Mouse (Mus musculus): ENCODE measurements at regions not wholly inside any gene's neighbourhood (a gene's known extent, or its start where the extent isn't known, plus 50 kb on each side); places are given as distances from the start of the nearest gene placed in this dataset.

DNA sequence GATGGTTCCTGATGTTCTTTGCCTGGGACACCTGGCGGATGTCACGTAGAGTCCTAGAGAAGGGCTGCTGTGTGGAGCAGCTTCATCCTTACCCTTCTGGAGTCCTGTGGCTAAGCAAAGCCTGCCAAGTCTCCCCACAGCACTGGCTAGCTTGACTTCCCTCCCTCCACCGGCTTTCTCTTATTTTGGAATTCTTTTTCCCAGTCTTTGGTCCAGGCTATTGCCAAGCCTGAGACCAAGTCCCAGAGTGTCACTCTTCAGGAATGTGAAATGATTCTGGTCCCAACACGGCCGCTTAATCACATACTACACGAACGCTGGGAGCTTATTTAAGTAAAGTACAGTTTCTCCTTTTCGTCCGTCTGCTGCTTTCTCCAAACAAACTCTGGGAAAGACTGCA, 146.4 kb downstream of the Fndc1 start:
- DNase-seq = no peak

DNA sequence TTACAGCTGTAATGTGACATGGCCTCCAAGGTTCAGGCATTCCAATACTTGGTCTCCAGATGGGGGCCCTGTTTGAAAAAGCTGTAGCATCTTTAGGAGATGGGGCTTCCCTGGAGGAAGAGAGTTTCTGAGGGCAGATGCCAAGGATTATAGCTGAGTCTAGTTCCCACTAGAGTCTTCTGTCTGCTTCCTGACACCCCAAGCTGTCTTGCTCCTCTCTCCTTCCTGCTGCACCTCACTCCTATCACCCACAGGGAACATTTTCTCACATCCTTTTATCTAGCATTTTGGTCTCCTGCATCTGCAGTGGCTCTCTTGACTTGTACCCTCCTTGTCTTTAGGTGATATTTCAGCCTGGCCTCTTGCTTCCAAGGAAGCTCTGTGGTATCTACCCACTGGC, 147.3 kb downstream of the Fndc1 start:
- no peak for DNase-seq

DNA sequence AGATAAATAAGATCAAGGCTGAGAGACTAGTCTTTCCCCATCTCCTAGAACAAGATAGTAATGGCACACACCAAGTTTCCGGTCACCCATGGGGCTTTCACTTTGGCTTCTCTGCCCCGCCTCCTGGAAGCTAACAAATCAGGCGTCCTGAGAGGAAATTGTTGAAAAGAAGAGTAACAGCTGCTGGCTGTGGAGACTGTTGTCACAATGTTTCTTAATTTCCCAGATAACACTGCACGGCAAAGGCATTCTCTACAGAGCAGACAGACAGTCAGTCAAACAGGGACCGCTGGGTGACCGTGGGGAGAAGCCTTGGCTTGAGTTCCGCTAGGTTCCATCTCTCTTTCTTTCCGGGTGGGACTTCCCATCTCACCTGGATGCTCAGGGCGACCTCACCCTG, 148.2 kb downstream of the Fndc1 start:
- no peak for DNase-seq

DNA sequence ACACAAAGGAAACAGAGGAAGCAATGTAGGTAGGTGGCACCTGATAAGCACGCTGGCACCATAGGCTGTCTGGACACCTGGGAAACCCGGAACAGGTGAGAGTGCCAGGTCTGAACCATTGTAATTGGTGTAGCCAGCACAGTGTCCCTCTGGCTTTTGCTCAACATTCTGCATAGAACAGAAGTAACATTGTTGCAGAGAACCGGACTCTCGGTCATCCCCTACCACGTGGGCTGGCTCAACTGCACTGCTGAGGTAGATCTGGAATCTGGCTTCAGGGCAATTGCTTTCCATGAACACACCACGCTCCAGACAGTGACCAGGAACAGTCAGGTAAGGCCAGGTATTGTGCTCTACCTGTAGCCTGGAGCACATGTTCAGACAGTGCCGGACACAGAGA, 149.3 kb downstream of the Fndc1 start:
- no peak for DNase-seq

DNA sequence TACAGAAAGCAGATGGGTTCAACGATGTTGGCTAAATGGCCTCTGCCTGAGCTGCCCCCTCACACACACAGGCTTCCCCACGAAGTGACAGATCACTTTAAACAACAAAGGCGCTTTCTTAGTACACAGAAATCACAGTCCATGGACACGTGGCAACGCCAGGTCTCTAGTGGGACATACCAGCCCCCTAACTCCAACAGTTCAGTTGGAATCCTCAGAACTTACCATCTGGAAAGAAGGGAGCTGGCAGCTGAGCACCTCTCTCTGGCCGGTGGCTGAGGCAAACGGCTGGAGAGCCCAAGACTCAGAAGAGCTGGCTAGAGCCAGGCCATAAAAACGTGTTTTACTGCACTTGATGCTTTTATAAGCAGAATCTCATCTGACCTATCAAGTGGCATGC, 149.8 kb downstream of the Fndc1 start:
- DNase-seq = no peak

DNA sequence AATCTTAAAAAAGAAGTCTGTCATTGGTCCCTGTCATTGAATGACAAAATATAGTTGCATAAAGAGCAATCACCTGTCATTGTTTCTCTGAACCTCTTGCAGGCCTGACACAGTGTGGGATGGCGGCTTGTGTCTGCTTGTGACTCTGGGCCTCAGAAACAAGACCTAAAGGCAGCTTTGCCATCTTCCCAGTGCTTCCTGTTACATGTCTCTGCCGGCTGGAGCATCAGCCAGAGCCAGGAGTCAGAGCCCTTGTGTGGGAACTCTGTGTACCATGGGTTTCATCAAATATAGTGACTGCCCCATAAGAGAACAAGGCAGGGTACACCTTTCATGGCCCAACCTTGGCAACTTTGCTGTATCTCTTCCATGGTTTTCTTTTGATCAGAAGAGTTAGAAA, 150.3 kb downstream of the Fndc1 start:
- DNase-seq = no peak

DNA sequence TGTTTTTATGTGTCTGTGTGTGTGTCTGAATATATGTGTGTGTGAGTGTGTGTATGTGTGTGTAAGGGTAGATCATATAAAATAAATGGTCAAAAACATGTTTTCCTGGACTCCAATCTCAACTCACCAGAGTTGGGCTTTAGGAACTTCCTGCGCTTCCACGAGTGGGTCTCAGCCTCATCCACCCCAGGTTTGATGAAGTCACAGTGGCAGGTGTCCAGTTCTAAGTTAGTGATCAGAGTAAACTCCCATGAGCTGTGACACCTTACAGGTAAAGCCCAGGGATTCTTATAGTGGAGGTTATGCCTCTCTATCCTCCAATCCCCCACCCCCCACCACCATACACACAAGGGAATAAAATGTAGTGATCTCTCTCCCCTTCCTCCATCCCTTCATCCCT, 152.6 kb downstream of the Fndc1 start:
- DNase-seq = no peak

DNA sequence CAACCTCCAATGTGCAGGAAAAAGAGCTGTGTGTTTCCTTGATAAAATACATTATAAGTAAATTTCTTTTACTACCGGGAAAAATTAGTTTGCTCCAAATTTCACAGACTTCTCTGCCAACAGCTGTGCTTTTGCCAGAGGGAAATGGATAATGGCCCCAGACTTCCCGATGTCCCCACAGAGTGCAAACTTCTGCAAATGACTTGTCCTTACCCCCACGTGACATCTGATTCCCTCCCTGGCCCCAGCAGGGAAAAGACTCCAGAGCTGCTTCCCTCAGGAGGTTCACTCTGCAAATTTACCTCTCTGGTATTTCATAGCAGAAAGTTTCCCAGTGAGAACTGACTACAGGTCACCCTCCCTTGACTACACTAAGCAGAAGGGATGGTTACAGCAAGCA, 159.3 kb downstream of the Fndc1 start:
- DNase-seq = no peak

DNA sequence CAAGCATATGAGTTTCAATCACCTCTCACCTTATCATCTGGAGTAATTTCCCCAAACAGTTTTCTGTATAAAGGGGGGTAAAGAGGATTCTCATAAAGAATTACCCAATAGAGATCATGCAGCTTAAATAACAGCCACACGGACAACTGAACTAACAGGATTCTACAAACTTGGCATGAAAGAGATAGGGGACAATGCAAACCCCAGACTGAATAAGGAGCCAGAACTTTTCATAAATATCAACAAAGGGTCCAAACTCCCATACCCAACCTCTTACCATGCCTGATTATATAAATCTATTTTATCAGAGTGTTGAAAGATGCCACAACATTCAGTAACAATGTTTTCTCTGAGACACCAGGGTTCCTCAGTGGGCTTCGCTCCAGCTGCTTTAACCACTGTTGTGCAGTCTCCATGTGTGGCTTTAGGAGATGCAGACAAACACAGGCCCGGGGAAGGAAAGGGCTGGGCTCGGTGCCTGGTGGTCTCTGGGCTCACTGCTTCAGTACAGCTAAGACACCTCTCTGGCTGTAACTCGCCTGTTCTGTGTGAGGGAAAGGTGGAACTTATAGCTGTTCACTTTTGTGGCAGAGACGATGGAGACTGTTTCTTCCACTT, 160.2 kb downstream of the Fndc1 start:
- DNase-seq = no peak

DNA sequence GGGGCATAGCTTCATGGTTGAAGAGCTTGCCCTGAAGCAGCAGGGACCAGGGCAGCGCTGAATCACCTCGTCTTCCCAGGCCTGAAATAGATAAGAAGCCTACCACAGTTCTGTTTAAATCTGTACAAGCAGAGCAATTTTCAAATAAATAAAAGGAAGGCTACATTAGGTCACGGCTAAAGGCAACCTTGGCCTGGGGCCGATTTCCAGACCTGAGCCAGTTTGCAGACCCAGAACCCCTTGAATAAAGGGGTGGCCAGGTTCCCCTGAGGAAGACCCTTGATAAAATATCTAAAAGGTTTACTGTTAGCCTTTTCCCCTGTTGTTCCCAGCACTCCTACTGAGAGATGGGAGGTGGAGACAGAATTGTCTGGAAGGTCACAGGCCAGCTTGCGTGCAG, 160.9 kb downstream of the Fndc1 start:
- DNase-seq = no peak

DNA sequence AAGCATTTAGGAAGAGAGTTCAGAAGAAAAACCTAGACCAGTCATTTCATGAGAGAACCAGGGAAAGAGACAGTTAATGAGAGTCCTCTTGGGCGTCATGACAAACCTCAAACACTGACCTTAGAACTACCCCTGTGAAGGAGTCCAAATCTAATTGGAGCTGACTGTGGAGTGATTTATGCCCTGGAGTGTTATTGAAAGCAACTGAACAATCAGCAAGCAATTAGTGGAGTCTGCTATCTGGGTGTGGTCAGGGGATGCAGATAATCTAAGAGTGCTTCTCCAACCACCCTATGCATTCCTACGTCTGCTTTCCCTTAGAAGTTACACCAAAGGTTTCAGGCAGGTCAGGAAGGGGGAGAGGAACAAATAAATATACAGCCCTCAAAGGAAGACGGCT, 161.4 kb downstream of the Fndc1 start:
- no peak for DNase-seq

DNA sequence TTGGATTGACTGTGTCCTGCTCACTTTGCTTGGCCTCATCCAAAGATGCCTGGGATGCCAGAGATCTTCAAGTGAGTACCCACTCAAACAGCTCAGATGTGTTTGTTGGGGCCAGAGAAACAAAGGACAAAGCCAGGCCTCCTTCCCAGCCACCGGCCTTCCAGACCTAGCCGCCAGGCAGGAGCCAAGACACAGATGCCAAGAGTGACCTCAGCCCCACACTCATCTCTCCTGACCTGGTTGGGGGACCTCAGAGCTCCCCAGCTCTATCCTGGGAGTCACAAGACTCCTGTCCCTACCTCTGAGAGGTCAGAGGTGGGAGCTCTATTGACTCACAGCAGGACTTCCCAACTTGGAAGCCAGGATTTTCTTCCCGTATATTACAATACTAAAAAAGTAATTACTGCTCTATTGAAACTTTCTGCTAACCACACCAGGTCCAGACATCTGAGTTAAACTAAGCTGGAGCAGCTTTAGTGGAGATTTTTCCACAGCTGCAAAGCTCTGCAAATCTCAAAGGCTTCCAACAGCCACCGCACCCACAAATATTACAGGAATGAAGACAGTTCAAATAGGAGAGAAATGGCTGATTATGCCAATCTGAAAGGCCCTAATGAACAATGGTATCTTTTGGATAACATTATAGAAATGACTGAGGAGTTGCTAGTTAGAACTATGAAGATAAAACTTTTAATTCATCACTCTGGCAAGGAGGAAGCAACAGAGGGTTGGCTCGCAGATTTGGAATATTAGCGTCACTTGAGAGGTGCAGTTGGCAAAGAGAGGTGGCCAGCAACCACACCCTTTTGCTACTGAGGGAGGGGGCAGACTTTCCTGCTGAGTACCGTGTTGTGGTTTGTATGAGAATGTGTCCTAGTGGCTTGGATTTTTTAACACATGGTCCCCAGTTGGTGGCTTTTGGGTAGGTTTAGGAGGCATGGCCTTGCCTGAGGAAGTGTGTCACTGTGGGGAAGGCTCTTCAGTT, 162.9 kb downstream of the Fndc1 start:
- no peak for DNase-seq

DNA sequence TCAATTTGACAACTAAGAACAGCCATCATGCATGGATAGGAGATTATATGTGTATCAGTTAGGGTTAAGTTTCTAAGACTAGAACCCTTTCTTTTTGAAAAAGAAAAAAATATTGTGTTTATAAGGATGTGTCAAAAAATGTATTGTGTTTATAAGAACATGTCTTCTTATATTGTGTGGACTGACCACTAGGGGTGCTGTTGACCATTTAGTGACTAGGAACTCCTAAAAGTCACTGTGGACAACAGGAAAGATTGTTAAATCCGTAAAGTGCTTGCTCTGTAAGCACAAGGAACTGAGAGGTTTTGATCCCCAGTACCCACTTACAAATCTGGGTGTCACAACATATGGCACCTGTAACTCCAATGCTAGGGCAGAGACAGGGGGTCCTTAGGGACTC, 170.6 kb downstream of the Fndc1 start:
- peak; percentile 37 for DNase-seq

DNA sequence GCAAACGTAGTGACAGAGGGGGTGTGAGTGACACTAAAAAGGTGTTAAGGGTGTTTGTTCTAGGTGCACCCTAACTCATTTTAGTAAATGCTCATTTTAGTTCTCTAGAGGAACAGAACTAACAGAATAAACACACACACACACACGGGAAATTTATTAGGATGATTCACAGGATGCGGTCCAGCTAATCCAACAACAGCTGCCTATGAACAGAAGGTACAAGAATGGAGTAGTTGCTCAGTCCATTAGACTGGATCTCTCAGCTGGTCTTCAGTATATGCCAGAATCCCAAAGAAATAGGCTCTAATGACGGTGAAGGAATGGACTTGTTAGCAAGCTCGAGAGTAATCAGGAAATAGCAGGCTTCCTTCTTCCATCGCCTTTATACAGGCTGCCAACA, 171.1 kb downstream of the Fndc1 start:
- DNase-seq = no peak

DNA sequence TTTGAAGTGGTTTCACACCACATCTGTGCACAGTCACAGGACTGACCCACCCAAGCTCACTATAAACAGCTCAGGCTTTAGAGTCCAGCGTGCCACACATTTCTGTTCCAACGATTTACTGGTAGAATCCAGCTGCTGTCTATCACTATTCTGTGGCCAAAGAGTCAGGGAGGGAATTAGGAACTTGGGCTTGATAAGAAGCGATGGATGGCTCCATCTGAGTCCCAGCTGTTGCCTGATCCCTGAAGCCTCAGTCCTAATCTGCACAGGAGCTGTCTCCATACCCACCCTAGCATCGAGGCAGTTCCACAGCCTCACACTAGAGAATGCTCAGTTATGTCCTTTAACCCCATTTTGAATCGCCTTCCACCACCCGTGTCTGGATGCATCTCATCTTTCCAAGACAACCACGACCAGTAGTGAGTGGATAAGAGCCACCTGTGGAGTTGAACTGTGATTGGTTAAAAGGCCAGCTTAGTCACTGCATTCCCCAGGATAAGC, 173.0 kb downstream of the Fndc1 start:
- no peak for DNase-seq

DNA sequence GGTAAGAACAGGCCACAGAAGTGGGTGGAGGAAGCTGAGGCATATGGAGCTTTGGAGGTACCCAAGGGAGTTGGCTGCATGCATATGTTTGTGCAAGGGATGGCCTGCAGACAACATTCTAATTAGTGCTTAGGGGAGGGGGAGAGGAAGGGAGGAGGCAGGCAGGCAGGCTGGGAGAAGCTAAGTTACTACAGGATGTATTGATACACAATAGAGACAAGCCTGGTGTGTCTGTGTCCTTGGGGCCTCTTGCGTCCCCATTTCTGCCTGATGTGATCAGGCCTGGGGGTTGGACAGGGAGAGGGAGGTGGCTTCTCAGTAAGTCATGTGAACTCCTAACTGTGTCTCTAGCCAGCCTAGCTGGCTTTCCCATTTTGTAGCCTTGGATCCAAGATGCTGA, 175.1 kb downstream of the Fndc1 start:
- no peak for DNase-seq

DNA sequence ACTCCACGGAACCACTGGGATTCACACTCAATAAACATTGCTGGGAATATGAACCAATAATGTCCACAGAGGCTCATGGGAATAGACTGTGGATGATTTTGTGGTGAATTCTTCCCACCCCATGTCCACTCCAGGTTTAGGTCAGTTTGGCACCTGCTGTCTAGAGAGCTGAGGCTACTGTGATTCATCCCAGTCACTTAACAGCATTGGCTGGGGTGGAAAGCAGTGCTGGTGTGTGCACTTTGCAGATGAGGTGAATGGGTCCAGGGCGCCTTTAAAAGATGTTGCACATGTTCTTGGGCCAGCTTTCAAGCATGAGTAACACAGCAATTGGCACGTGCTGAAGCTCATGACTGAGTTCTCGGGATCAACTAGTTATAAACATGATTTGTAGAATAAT, 176.7 kb downstream of the Fndc1 start:
- no peak for DNase-seq

DNA sequence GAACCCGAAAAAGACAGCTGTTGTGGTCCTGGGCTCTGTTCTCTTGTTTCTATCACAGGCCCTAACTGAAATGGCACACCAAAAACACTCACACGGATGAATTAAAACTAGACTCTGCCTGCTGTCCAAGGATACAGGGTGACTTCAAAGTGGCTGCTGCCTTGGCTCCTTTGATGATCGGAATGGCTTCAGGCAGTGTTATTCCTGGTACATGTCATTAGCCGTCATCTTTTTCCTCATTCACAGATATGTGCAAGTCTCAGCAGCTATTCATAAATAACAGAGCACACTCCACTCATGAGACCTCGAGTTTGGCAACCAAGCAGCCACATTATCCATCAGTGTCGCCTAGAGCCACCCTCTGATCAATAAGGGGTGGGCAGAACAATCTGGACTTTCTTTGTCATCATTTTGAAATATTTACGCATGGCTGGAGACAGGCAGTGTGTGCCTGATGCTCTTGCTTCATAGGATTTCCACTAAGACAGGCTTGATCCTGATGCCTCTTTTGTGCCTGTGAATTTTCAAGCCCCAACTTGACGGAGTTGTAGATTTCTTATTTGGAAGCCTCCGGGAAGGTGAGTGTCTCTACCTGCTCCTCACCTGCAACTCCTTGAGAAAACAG, 182.1 kb downstream of the Fndc1 start:
- DNase-seq = no peak

DNA sequence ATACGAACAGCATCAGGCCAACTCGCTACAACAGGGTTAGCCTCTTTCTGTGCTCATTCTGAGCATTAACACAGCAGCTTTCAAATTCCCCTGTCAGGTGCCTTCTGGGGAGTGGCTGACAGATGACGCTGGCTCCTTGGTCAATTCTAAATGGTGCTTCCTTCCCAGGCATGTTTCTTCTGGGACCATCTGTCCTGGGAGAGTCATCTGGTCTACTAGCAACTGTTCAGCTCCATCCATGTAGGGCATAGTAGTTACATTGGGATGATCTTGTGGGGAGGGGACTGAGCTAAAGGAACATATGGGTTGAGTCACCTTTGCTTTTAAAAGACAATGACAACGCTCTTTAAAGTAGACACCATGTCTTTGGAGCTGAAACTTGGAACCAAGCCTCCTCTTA, 183.5 kb downstream of the Fndc1 start:
- no peak for DNase-seq

DNA sequence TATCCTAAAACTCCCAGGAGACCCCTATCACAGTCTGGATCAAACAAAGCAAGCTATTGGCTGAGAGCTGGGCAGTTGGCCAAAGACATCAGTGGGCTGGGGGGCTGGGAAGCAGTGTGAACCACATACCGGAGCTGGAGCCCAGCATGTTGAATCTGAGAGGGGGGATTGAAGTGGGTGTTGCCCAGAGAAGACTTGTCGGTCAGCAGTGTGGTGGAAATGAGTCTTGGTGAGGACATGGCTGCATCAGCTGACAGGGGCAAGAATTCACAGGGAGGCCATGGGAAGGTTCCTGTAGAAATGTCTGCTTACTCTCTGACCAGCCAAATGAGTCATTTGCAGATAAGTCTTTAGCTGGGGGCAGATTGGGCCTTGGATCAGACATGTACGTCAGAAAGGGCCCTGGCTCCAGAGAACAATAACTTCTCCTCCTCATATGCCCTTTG, 184.6 kb downstream of the Fndc1 start:
- DNase-seq = peak; percentile 40

DNA sequence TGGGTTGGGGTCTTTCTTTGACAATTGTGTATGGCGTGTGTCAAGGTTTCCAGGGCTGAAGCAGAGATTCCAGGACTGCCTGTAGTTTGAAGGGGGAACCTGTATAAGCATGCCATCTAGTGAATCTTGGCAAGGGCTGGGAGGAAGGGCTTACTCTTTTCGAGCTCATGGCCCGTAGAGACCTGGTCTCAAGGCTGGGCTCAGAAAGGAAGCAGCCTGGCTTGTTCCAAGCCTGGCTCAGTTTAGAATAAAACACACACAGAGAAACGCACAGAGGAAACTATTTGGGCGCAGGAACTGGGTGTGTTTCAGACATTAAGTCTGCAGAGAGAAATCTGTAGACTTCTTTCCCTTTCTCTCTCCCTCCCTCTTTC, 192.8 kb downstream of the Fndc1 start:
- no peak for DNase-seq

DNA sequence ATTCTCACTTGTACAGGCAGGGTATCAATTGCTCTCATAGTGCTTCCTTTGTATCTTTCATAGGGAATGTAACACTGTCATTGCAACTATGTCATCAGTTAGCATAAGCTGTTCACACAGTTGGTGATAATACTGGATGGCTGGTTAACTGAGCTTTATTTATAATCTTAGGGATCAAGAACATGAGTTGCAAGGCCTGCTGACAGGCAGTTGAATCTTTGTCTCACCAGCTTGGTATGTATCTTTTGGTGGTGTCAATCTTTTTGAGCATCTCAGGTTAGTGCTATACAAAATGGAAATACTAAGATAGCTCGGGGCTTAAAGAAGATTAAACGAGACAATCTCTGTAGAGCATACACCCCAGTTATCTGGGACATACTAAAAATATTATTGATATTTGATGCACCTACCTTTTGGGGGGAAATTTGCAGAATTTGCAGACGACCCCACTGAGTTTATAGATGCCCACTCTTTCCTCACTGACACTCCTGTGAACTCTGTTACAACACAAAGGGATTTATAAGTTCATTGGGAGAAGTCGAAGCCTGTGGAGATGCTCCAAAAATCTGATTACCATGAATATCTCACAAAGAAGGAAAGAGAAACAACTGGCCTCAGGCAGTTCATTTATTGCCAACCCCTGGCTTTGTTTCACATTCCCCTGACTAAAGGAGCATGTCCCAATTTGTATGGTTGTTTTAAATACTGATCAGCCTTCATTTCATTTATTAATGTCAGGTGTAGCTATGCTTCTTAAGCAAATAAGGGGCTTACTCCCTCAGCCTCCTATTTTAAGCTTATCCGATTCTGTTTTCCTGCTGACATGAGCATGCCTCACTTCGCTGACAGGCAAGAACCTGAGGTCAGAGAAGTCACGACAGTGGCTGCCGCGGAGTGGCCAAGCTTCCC, 193.5 kb downstream of the Fndc1 start:
- no peak for DNase-seq

DNA sequence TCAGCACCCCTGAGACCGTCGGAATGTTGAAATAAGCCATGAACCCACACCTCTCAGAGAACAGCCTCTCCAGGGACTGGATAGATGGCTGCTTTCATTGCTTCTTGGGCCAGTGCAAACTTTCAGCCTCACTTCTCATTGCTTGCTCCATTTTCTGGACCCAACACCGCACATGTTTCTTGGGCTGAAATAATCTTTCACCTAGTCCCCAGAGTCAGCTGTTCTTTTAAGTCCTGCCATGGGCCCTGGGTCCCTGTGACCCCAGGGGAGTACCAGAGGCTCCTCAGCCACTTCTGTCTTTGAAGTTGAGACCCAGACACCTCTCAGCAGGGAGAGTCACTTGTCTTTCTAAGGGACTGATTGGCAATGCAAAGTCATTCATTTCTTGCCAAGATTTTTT, 201.4 kb downstream of the Fndc1 start:
- DNase-seq = no peak

Measured in embryo, embryonic 11 days (tissue).